ENCODE assay signal across 23 mouse cellular contexts in the genomic region with DNA sequence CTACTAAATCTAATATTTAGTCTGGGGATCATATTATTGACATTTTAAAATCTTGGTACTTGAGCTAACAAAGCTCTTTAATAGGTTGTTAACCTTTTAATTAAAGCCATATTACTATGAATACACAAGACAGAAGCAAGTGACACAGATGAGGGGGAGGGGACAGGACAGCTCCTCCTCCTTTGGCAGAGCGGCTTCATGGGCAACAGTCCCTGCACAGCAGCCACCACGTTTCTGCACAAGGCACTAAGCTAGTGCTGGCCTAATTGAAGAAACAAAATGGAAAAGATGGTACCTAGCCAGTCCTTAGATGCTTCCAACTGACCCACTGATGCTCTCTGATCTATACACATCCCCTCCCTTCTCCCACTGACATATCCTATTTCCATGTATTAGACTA. TPM values are rescaled to one million over a fixed set of nuclear protein-coding genes. Genes with fewer than 3 reads are reported as not detected.
DNase-seq lines count a peak whose midpoint lies in the region; ATAC-seq lines count a peak whose summit lies in the region.
"Had no signal": no experiment of that assay in that cellular context is flagged by ENCODE, and none has a peak within 500 bp of the region (broad histone marks: within the 10 kb centered on the region; RNA-seq: fewer than 3 reads in every experiment).

No protein-coding gene starts in this region.

- H3K27ac ChIP-seq in hindbrain, embryonic 14.5 days = no peak overlapping the region
- H3K27ac ChIP-seq in hindbrain, embryonic 10.5 days = no peak overlapping the region
- H3K27ac ChIP-seq in midbrain, embryonic 11.5 days (ENCODE audit: low read depth, low read length) = no peak overlapping the region
- no peak overlapping the region for H3K27ac ChIP-seq in midbrain, embryonic 15.5 days
- H3K27ac ChIP-seq: embryonic facial prominence, embryonic 12.5 days; heart, adult 2 months; limb, embryonic 10.5 days; liver, embryonic 15.5 days; lung, embryonic 15.5 days had no signal

- no peak overlapping the region for H3K9ac ChIP-seq in hindbrain, embryonic 14.5 days
- no peak overlapping the region for H3K9ac ChIP-seq in midbrain, embryonic 11.5 days (ENCODE audit: low read length)
- no peak overlapping the region for H3K9ac ChIP-seq in midbrain, embryonic 15.5 days
- H3K9ac ChIP-seq: embryonic facial prominence, embryonic 12.5 days; liver, embryonic 15.5 days; lung, embryonic 15.5 days had no signal

- ATAC-seq in hindbrain, embryonic 14.5 days (ENCODE audit: low FRiP score) = peak; percentile 59; the same call in 1 of the 2 replicates
- ATAC-seq in midbrain, embryonic 11.5 days (ENCODE audit: low FRiP score) = 0 out of 2 replicates have a peak, but pooled peaks have one; percentile 11
- no peak for ATAC-seq in midbrain, embryonic 15.5 days (replicated peaks)
- ATAC-seq: intestine, postnatal 0 days had no signal

- WGBS in hindbrain, embryonic 14.5 days = 41% methylated on average over 2 of the region's 2 CpGs
- WGBS in hindbrain, embryonic 10.5 days = 51% methylated on average over 2 of the region's 2 CpGs
- 38% methylated on average over 2 of the region's 2 CpGs for WGBS in midbrain, embryonic 11.5 days
- 43% methylated on average over 2 of the region's 2 CpGs for WGBS in midbrain, embryonic 15.5 days

- DNase-seq in cerebellum, postnatal 10 days = peak; percentile 82 to 84
- no peak for DNase-seq in cerebellum, adult 9-10 months
- DNase-seq in hindbrain, embryonic 14.5 days (ENCODE audit: low spot score) = no peak
- DNase-seq in hindbrain, embryonic 10.5 days (ENCODE audit: low spot score) = no peak
- DNase-seq in midbrain, embryonic 11.5 days (ENCODE audit: low spot score, missing footprints) = no peak
- peak; percentile 16 for DNase-seq in retina, postnatal 1 day
- no peak for DNase-seq in thymus, postnatal 0 days (ENCODE audit: low spot score)
- DNase-seq: adrenal gland, adult 2 months; gastrocnemius, postnatal 36 days; heart, adult 2 months; kidney, postnatal 4 days; layer of hippocampus, adult 9-11 months; liver; lung, postnatal 36 days; right cerebral cortex, postnatal 25 days; spleen, adult 18-20 months had no signal

- no peaks in the 10 kb centered on the region for H3K36me3 ChIP-seq in hindbrain, embryonic 14.5 days (replicated peaks; ENCODE audit: control insufficient read depth, insufficient read depth)
- H3K36me3 ChIP-seq in hindbrain, embryonic 10.5 days = peaks cover 27% of the 10 kb centered on the region; the same call in 1 of the 2 replicates
- no peaks in the 10 kb centered on the region for H3K36me3 ChIP-seq in midbrain, embryonic 11.5 days (ENCODE audit: control insufficient read depth, insufficient read depth, low read length)
- H3K36me3 ChIP-seq in midbrain, embryonic 15.5 days (replicated peaks) = no peaks in the 10 kb centered on the region
- H3K36me3 ChIP-seq: embryonic facial prominence, embryonic 12.5 days had no signal

- H3K27me3 ChIP-seq in hindbrain, embryonic 14.5 days (ENCODE audit: control insufficient read depth, insufficient read depth, low read length) = no peaks in the 10 kb centered on the region
- no peaks in the 10 kb centered on the region for H3K27me3 ChIP-seq in hindbrain, embryonic 10.5 days (ENCODE audit: insufficient read depth, poor library complexity, severe bottlenecking)
- no peaks in the 10 kb centered on the region for H3K27me3 ChIP-seq in midbrain, embryonic 11.5 days (ENCODE audit: control insufficient read depth, insufficient read depth, low read length)
- no peaks in the 10 kb centered on the region for H3K27me3 ChIP-seq in midbrain, embryonic 15.5 days (replicated peaks)
- H3K27me3 ChIP-seq: embryonic facial prominence, embryonic 12.5 days; liver, embryonic 15.5 days; lung, embryonic 15.5 days; megakaryocyte, embryonic 14.5 days had no signal

- H3K4me1 ChIP-seq in hindbrain, embryonic 14.5 days (replicated peaks; ENCODE audit: control insufficient read depth, insufficient read depth, low read length) = no peaks in the 10 kb centered on the region
- H3K4me1 ChIP-seq in hindbrain, embryonic 10.5 days (replicated peaks) = peaks cover 7% of the 10 kb centered on the region
- H3K4me1 ChIP-seq in midbrain, embryonic 11.5 days (ENCODE audit: control insufficient read depth, insufficient read depth, low read length) = no peaks in the 10 kb centered on the region
- no peaks in the 10 kb centered on the region for H3K4me1 ChIP-seq in midbrain, embryonic 15.5 days
- H3K4me1 ChIP-seq: liver, embryonic 15.5 days; lung, embryonic 15.5 days; megakaryocyte, embryonic 14.5 days had no signal

- H3K4me3 ChIP-seq in hindbrain, embryonic 14.5 days (replicated peaks; ENCODE audit: low read length) = no peak overlapping the region
- H3K4me3 ChIP-seq in hindbrain, embryonic 10.5 days = no peak overlapping the region
- no peak overlapping the region for H3K4me3 ChIP-seq in midbrain, embryonic 11.5 days (ENCODE audit: low read depth, low read length)
- no peak overlapping the region for H3K4me3 ChIP-seq in midbrain, embryonic 15.5 days
- H3K4me3 ChIP-seq: embryonic facial prominence, embryonic 12.5 days; heart, adult 2 months; limb, embryonic 10.5 days; liver, embryonic 15.5 days; lung, embryonic 15.5 days; megakaryocyte, embryonic 14.5 days had no signal

- H3K9me3 ChIP-seq in hindbrain, embryonic 14.5 days (ENCODE audit: control insufficient read depth, low read length) = no peaks in the 10 kb centered on the region
- H3K9me3 ChIP-seq in hindbrain, embryonic 10.5 days = no peaks in the 10 kb centered on the region
- H3K9me3 ChIP-seq in midbrain, embryonic 11.5 days (ENCODE audit: control insufficient read depth, low read length) = no peaks in the 10 kb centered on the region
- H3K9me3 ChIP-seq in midbrain, embryonic 15.5 days = no peaks in the 10 kb centered on the region
- H3K9me3 ChIP-seq: embryonic facial prominence, embryonic 12.5 days; limb, embryonic 10.5 days; liver, embryonic 15.5 days; lung, embryonic 15.5 days; megakaryocyte, embryonic 14.5 days had no signal

- no peak overlapping the region for H3K4me2 ChIP-seq in hindbrain, embryonic 14.5 days (replicated peaks)
- H3K4me2 ChIP-seq in midbrain, embryonic 11.5 days = no peak overlapping the region
- H3K4me2 ChIP-seq in midbrain, embryonic 15.5 days = no peak overlapping the region
- H3K4me2 ChIP-seq: embryonic facial prominence, embryonic 12.5 days; liver, embryonic 15.5 days; lung, embryonic 15.5 days had no signal

RNA-seq across cellular contexts. Expression of gene Ift80, which starts 55.5 kb away (rescaled TPM):
- 8.7 and 11.9 TPM in 2 replicates for polyA plus RNA-seq in hindbrain, embryonic 14.5 days (2014; fragmentation: Nextera tagmentation; extraction: Ambion mirVana)
- polyA plus RNA-seq in hindbrain, embryonic 10.5 days (2016; fragmentation: Nextera tagmentation; extraction: Ambion mirVana) = 12.9 and 18.2 TPM in 2 replicates
- polyA plus RNA-seq in midbrain, embryonic 11.5 days (2014; fragmentation: Nextera tagmentation; extraction: Ambion mirVana) = 21.7 and 26.2 TPM in 2 replicates
- polyA plus RNA-seq in midbrain, embryonic 15.5 days (2015; fragmentation: Nextera tagmentation; extraction: Ambion mirVana) = 8.0 and 8.3 TPM in 2 replicates
- 20.4 and 21.8 TPM in 2 replicates for polyA plus RNA-seq in thymus, postnatal 0 days (2015; fragmentation: Nextera tagmentation; extraction: Ambion mirVana)

RNA-seq across cellular contexts. Expression of gene Smc4, which starts 55.6 kb away (rescaled TPM):
- 30.8 and 33.9 TPM in 2 replicates for polyA plus RNA-seq in hindbrain, embryonic 14.5 days (2014; fragmentation: Nextera tagmentation; extraction: Ambion mirVana)
- 101 and 172 TPM in 2 replicates for polyA plus RNA-seq in hindbrain, embryonic 10.5 days (2016; fragmentation: Nextera tagmentation; extraction: Ambion mirVana)
- 219 and 241 TPM in 2 replicates for polyA plus RNA-seq in midbrain, embryonic 11.5 days (2014; fragmentation: Nextera tagmentation; extraction: Ambion mirVana)
- polyA plus RNA-seq in midbrain, embryonic 15.5 days (2015; fragmentation: Nextera tagmentation; extraction: Ambion mirVana) = 32.1 and 36.9 TPM in 2 replicates
- polyA plus RNA-seq in thymus, postnatal 0 days (2015; fragmentation: Nextera tagmentation; extraction: Ambion mirVana) = 332 and 397 TPM in 2 replicates

Comparison
In these comparisons a context has a peak if more than half of its experiments do, and no peak if none do; other contexts are left out.
1. DNase-seq: peak in cerebellum, postnatal 10 days (2 of 2) and retina, postnatal 1 day (single experiment); none in cerebellum, adult 9-10 months (single experiment), hindbrain, embryonic 14.5 days (single experiment), hindbrain, embryonic 10.5 days (single experiment), midbrain, embryonic 11.5 days (single experiment) and thymus, postnatal 0 days (single experiment).